Comparison of ENCODE assay signal across 15 mouse cellular contexts in the genomic region with DNA sequence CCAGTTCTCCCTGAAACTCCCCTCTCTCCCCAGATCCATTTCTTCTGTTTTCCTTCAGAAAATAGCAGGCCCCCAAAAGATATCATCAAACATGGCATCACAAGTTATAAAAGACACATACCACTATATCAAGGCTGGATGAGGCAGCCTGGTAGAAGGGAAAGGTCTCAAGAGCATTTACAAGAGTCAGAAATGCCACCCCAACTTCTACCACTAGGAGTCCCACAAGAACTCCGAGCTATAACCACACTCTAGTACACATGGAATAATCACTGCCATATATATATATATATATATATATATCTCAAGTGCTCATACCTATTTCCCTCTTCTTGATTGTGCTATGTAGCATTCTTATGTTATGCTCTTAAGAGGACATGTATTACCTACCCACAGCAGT.
DNase-seq lines count a peak whose midpoint lies in the region; ATAC-seq and TF ChIP-seq lines count a peak whose summit lies in the region.
"Had no signal": no experiment of that assay in that cellular context is flagged by ENCODE, and none has a peak within 500 bp of the region (broad histone marks: within the 10 kb centered on the region; RNA-seq: fewer than 3 reads in every experiment).

No protein-coding gene starts in this region.

- no peak overlapping the region for H3K9ac ChIP-seq in intestine, postnatal 0 days (ENCODE audit: low read depth, low read length)
- H3K9ac ChIP-seq in intestine, embryonic 15.5 days = no peak overlapping the region
- H3K9ac ChIP-seq in ES-E14 (ENCODE audit: insufficient read depth, low read depth, low read length, poor library complexity, severe bottlenecking) = no peak overlapping the region
- H3K9ac ChIP-seq: heart, embryonic 12.5 days; kidney, embryonic 15.5 days; limb, embryonic 15.5 days; midbrain, embryonic 15.5 days had no signal

- H3K27ac ChIP-seq in intestine, postnatal 0 days (ENCODE audit: low read depth, low read length) = no peak overlapping the region
- no peak overlapping the region for H3K27ac ChIP-seq in intestine, embryonic 15.5 days
- H3K27ac ChIP-seq in ES-E14 (ENCODE audit: insufficient read depth, low read depth, low read length, poor library complexity, severe bottlenecking) = no peak overlapping the region
- H3K27ac ChIP-seq: kidney, embryonic 15.5 days; limb, embryonic 15.5 days; midbrain, embryonic 15.5 days had no signal

- WGBS in intestine, postnatal 0 days = 82% methylated on average over 1 of the region's 1 CpGs
- 75% methylated on average over 1 of the region's 1 CpGs for WGBS in intestine, embryonic 15.5 days

- in situ Hi-C loops in ES-E14 (cut with MboI; ENCODE audit: low sequenced_read_pairs in 2 of 2, unreplicated experiment in 2 of 2) = no loop called here

- ATAC-seq in intestine, postnatal 0 days = no peak
- no peak for ATAC-seq in intestine, embryonic 15.5 days
- peak; percentile 70 for ATAC-seq in granulocyte monocyte progenitor cell, adult 5-6 weeks (replicated peaks; ENCODE audit: poor library complexity, severe bottlenecking)
- ATAC-seq: forebrain, embryonic 16.5 days; midbrain, embryonic 15.5 days had no signal

- no peak overlapping the region for H3K4me3 ChIP-seq in intestine, postnatal 0 days (ENCODE audit: low read depth, low read length)
- no peak overlapping the region for H3K4me3 ChIP-seq in intestine, embryonic 15.5 days (replicated peaks)
- H3K4me3 ChIP-seq in ES-E14 (ENCODE audit: insufficient read depth in 1 of 2, low read depth in 1 of 2, low read length in 2 of 2, poor library complexity in 1 of 2, severe bottlenecking in 1 of 2) = no peak overlapping the region
- H3K4me3 ChIP-seq: heart, embryonic 12.5 days; kidney, embryonic 15.5 days; limb, embryonic 15.5 days; midbrain, embryonic 15.5 days had no signal

- H3K9me3 ChIP-seq in intestine, postnatal 0 days (ENCODE audit: control insufficient read depth) = no peaks in the 10 kb centered on the region
- no peaks in the 10 kb centered on the region for H3K9me3 ChIP-seq in intestine, embryonic 15.5 days
- H3K9me3 ChIP-seq in ES-E14 (ENCODE audit: control insufficient read depth, insufficient read depth, low read depth, low read length) = no peaks in the 10 kb centered on the region
- H3K9me3 ChIP-seq: heart, embryonic 12.5 days; kidney, embryonic 15.5 days; limb, embryonic 15.5 days; midbrain, embryonic 15.5 days had no signal

- no peaks in the 10 kb centered on the region for H3K36me3 ChIP-seq in intestine, postnatal 0 days (ENCODE audit: control insufficient read depth, insufficient read depth)
- no peaks in the 10 kb centered on the region for H3K36me3 ChIP-seq in intestine, embryonic 15.5 days
- no peaks in the 10 kb centered on the region for H3K36me3 ChIP-seq in ES-E14 (ENCODE audit: control insufficient read depth, insufficient read depth, low read length, poor library complexity, severe bottlenecking)
- H3K36me3 ChIP-seq: heart, embryonic 12.5 days; kidney, embryonic 15.5 days; limb, embryonic 15.5 days; midbrain, embryonic 15.5 days had no signal

- TF ChIP-seq CTCF in intestine, postnatal 0 days (IDR thresholded peaks at IDR 0.05; ENCODE audit: low read depth) = peak; percentile 38

- H3K4me2 ChIP-seq in intestine, postnatal 0 days (replicated peaks; ENCODE audit: low read depth) = no peak overlapping the region
- H3K4me2 ChIP-seq in intestine, embryonic 15.5 days (replicated peaks) = no peak overlapping the region
- H3K4me2 ChIP-seq: heart, embryonic 12.5 days; kidney, embryonic 15.5 days; limb, embryonic 15.5 days; midbrain, embryonic 15.5 days had no signal

- no peaks in the 10 kb centered on the region for H3K4me1 ChIP-seq in intestine, postnatal 0 days (replicated peaks; ENCODE audit: control insufficient read depth, insufficient read depth, low read length)
- H3K4me1 ChIP-seq in intestine, embryonic 15.5 days (replicated peaks) = no peaks in the 10 kb centered on the region
- H3K4me1 ChIP-seq in ES-E14 (ENCODE audit: control insufficient read depth in 2 of 2, insufficient read depth in 2 of 2, low read length in 2 of 2, poor library complexity in 1 of 2) = no peaks in the 10 kb centered on the region
- H3K4me1 ChIP-seq: heart, embryonic 12.5 days; kidney, embryonic 15.5 days; limb, embryonic 15.5 days; midbrain, embryonic 15.5 days had no signal

- H3K27me3 ChIP-seq in intestine, postnatal 0 days (replicated peaks; ENCODE audit: control insufficient read depth, insufficient read depth, low read length) = no peaks in the 10 kb centered on the region
- no peaks in the 10 kb centered on the region for H3K27me3 ChIP-seq in intestine, embryonic 15.5 days (replicated peaks)
- H3K27me3 ChIP-seq: heart, embryonic 12.5 days; kidney, embryonic 15.5 days; limb, embryonic 15.5 days; midbrain, embryonic 15.5 days had no signal

- DNase-seq in 416B (ENCODE audit: low read depth) (peak; percentile 57), ES-E14 (ENCODE audit: low read depth, low spot score) (peak; percentile 25)
- DNase-seq in spleen, adult 18-20 months = no peak
- DNase-seq in gastrocnemius, postnatal 25 days = no peak
- DNase-seq: adrenal gland, postnatal 36 days; gastrocnemius, postnatal 10 days; lung, postnatal 10 days had no signal

TF ChIP-seq in ES-E14, 5 proteins besides CTCF, POLR2A, EP300 and RAD21:
- TF ChIP-seq HCFC1 (IDR thresholded peaks at IDR 0.05; ENCODE audit: borderline replicate concordance, insufficient read depth, low read length) (no peak), ZNF384 (IDR thresholded peaks at IDR 0.05; ENCODE audit: low read depth, low read length) (no peak), ZC3H11A (IDR thresholded peaks at IDR 0.05; ENCODE audit: borderline replicate concordance, low read depth, low read length) (no peak), MAFK (IDR thresholded peaks at IDR 0.05; ENCODE audit: insufficient read depth, low read depth, low read length) (no peak), CHD2 (IDR thresholded peaks at IDR 0.05; ENCODE audit: low read depth, low read length) (no peak)

Comparison
In these comparisons a context has a peak if more than half of its experiments do, and no peak if none do; other contexts are left out.
1. DNase-seq: peak in 416B (single experiment) and ES-E14 (single experiment); none in spleen, adult 18-20 months (0 of 2) and gastrocnemius, postnatal 25 days (single experiment).